Mouse (Mus musculus): ENCODE results near the gene Selenov. TPM values are rescaled to one million over a fixed set of nuclear protein-coding genes. Genes with fewer than 3 reads are reported as not detected.

Gene Selenov
- total and polyA plus RNA-seq, 2 experiments = not detected

GRCm38 (mm10) chr7:28268042-28268531 lies 22.9 kb downstream of the Selenov start:
- TF ChIP-seq CTCF (IDR thresholded peaks at IDR 0.05; ENCODE audit: low read depth, low read length) (no peak), POLR2A (IDR thresholded peaks at IDR 0.05; ENCODE audit: extremely low read depth, insufficient read depth, low read length) (no peak)
- no peaks in the 10 kb centered on the region for H3K4me1 ChIP-seq (ENCODE audit: control insufficient read depth, insufficient read depth, low read length)
- no peak for DNase-seq (ENCODE audit: extremely low read depth, low read depth, low spot score)
- no peaks in the 10 kb centered on the region for H3K79me2 ChIP-seq (ENCODE audit: control insufficient read depth, insufficient read depth, low read length)
- no peaks in the 10 kb centered on the region for H3K36me3 ChIP-seq (ENCODE audit: control insufficient read depth, insufficient read depth, low read length)
- no peak overlapping the region for H3K27ac ChIP-seq (replicated peaks; ENCODE audit: insufficient read depth, low read depth, low read length)
- peak overlapping the region; percentile 56 for H3K4me3 ChIP-seq (ENCODE audit: insufficient read depth, low read depth, low read length)
- 1% methylated on average over 59 of the region's 62 CpGs for WGBS
- peak overlapping the region; percentile 67 for H3K9ac ChIP-seq (ENCODE audit: low read depth, low read length)
- 0 out of 2 replicates have a peak, but pooled peaks cover 3% of the 10 kb centered on the region for H3K27me3 ChIP-seq (ENCODE audit: control insufficient read depth, insufficient read depth, low read length)

- Histone ChIP-seq H3K27me3 (ENCODE audit: control insufficient read depth, insufficient read depth, low read length) (0 out of 2 replicates have a peak, but pooled peaks cover 3% of the 10 kb centered on the region), H3K9ac (ENCODE audit: low read depth, low read length) (peak within 1 kb of the TSS; percentile 67), H3K4me1 (ENCODE audit: control insufficient read depth, insufficient read depth, low read length) (no peaks in the 10 kb centered on the region), H3K36me3 (ENCODE audit: control insufficient read depth, insufficient read depth, low read length) (no peaks in the 10 kb centered on the region), H3K4me3 (ENCODE audit: insufficient read depth, low read depth, low read length) (peak within 1 kb of the TSS; percentile 56), H3K79me2 (ENCODE audit: control insufficient read depth, insufficient read depth, low read length) (no peaks in the 10 kb centered on the region), H3K27ac (replicated peaks; ENCODE audit: insufficient read depth, low read depth, low read length) (no peak within 1 kb of the TSS)
- WGBS = 9% methylated on average over 57 of the region's 57 CpGs
- no peak for TF ChIP-seq CTCF (IDR thresholded peaks at IDR 0.05; ENCODE audit: low read depth, low read length)
- TF ChIP-seq POLR2A (IDR thresholded peaks at IDR 0.05; ENCODE audit: extremely low read depth, insufficient read depth, low read length) = no peak
- no peak for DNase-seq (ENCODE audit: extremely low read depth, low read depth, low spot score)
These were observed 23.6 kb downstream of the Selenov start, which contains the start of gene Eid2 for GRCm38 (mm10) chr7:28267129-28268041. TSS of gene Eid2 (plus strand) at chr7:28267881.

- H3K36me3 ChIP-seq (ENCODE audit: control insufficient read depth, insufficient read depth, low read length) = no peaks in the 10 kb centered on the region
- 90% methylated on average over 13 of the region's 13 CpGs for WGBS
- no peak for DNase-seq (ENCODE audit: extremely low read depth, low read depth, low spot score)
- H3K27ac ChIP-seq (replicated peaks; ENCODE audit: insufficient read depth, low read depth, low read length) = no peak overlapping the region
- H3K27me3 ChIP-seq (ENCODE audit: control insufficient read depth, insufficient read depth, low read length) = 0 out of 2 replicates have a peak, but pooled peaks cover 3% of the 10 kb centered on the region
- no peak overlapping the region for H3K4me3 ChIP-seq (ENCODE audit: insufficient read depth, low read depth, low read length)
- no peaks in the 10 kb centered on the region for H3K79me2 ChIP-seq (ENCODE audit: control insufficient read depth, insufficient read depth, low read length)
- TF ChIP-seq CTCF (IDR thresholded peaks at IDR 0.05; ENCODE audit: low read depth, low read length) (no peak), POLR2A (IDR thresholded peaks at IDR 0.05; ENCODE audit: extremely low read depth, insufficient read depth, low read length) (no peak)
- no peaks in the 10 kb centered on the region for H3K4me1 ChIP-seq (ENCODE audit: control insufficient read depth, insufficient read depth, low read length)
- no peak overlapping the region for H3K9ac ChIP-seq (ENCODE audit: low read depth, low read length)
These were observed 25.6 kb downstream of the Selenov start for GRCm38 (mm10) chr7:28265391-28265790.

- no peak for DNase-seq (ENCODE audit: extremely low read depth, low read depth, low spot score)
- Histone ChIP-seq H3K27me3 (ENCODE audit: control insufficient read depth, insufficient read depth, low read length) (0 out of 2 replicates have a peak, but pooled peaks cover 3% of the 10 kb centered on the region), H3K4me3 (ENCODE audit: insufficient read depth, low read depth, low read length) (no peak overlapping the region), H3K27ac (replicated peaks; ENCODE audit: insufficient read depth, low read depth, low read length) (no peak overlapping the region), H3K79me2 (ENCODE audit: control insufficient read depth, insufficient read depth, low read length) (no peaks in the 10 kb centered on the region), H3K9ac (ENCODE audit: low read depth, low read length) (no peak overlapping the region), H3K36me3 (ENCODE audit: control insufficient read depth, insufficient read depth, low read length) (no peaks in the 10 kb centered on the region), H3K4me1 (ENCODE audit: control insufficient read depth, insufficient read depth, low read length) (no peaks in the 10 kb centered on the region)
- no peak for TF ChIP-seq CTCF (IDR thresholded peaks at IDR 0.05; ENCODE audit: low read depth, low read length)
- TF ChIP-seq POLR2A (IDR thresholded peaks at IDR 0.05; ENCODE audit: extremely low read depth, insufficient read depth, low read length) = no peak
- 5% methylated on average over 15 of the region's 15 CpGs for WGBS
These were observed 27.2 kb downstream of the Selenov start for GRCm38 (mm10) chr7:28263786-28264185.

GRCm38 (mm10) chr7:28262861-28263260 lies 28.1 kb downstream of the Selenov start:
- Histone ChIP-seq H3K4me3 (ENCODE audit: insufficient read depth, low read depth, low read length) (no peak overlapping the region), H3K9ac (ENCODE audit: low read depth, low read length) (no peak overlapping the region)

More at GRCm38 (mm10) chr7:28262861-28263260, 28.1 kb downstream of the Selenov start:
- Histone ChIP-seq H3K27me3 (ENCODE audit: control insufficient read depth, insufficient read depth, low read length) (0 out of 2 replicates have a peak, but pooled peaks cover 3% of the 10 kb centered on the region), H3K79me2 (ENCODE audit: control insufficient read depth, insufficient read depth, low read length) (no peaks in the 10 kb centered on the region), H3K27ac (replicated peaks; ENCODE audit: insufficient read depth, low read depth, low read length) (no peak overlapping the region), H3K36me3 (ENCODE audit: control insufficient read depth, insufficient read depth, low read length) (no peaks in the 10 kb centered on the region), H3K4me1 (ENCODE audit: control insufficient read depth, insufficient read depth, low read length) (no peaks in the 10 kb centered on the region)
- no peak for TF ChIP-seq POLR2A (IDR thresholded peaks at IDR 0.05; ENCODE audit: extremely low read depth, insufficient read depth, low read length)
- no peak for TF ChIP-seq CTCF (IDR thresholded peaks at IDR 0.05; ENCODE audit: low read depth, low read length)
- WGBS = 59% methylated on average over 5 of the region's 5 CpGs
- DNase-seq (ENCODE audit: extremely low read depth, low read depth, low spot score) = no peak

Measured in liver, adult 2 months (tissue).